Mouse (Mus musculus) induced T-regulatory cell, adult 2 months (primary cell): Measurements from ENCODE around the gene Nap1l5.

ENCODE experiments used
- DNase-seq: peaks from one replicate; pipeline ENCODE4 v3.0.0-alpha.2; 2012; ENCODE audit warnings: low read depth

The Nap1l5 gene

GRCm38 (mm10) chr6:58906852-58907261 is at the start of gene Nap1l5:
Gene Nap1l5, minus strand, starts transcription at chr6:58907076.
- no peak for DNase-seq

GRCm38 (mm10) chr6:58951128-58951992 is 44.5 kb upstream of the Nap1l5 start:
- DNase-seq, result no peak

- DNase-seq, result no peak
Measured at GRCm38 (mm10) chr6:58950410-58950809, 43.5 kb upstream of the Nap1l5 start.

GRCm38 (mm10) chr6:58946840-58947239 is 40.0 kb upstream of the Nap1l5 start:
- no peak for DNase-seq

GRCm38 (mm10) chr6:58946246-58946645 is 39.4 kb upstream of the Nap1l5 start:
- DNase-seq, result no peak

GRCm38 (mm10) chr6:58943958-58944357 is 37.1 kb upstream of the Nap1l5 start:
- no peak for DNase-seq

GRCm38 (mm10) chr6:58942276-58942675 is 35.4 kb upstream of the Nap1l5 start:
- no peak for DNase-seq

GRCm38 (mm10) chr6:58937726-58938125 is 30.9 kb upstream of the Nap1l5 start:
- DNase-seq, result no peak

- DNase-seq, result no peak
Measured at GRCm38 (mm10) chr6:58934144-58934543, 27.3 kb upstream of the Nap1l5 start.

- no peak for DNase-seq
Measured at GRCm38 (mm10) chr6:58933189-58933913, 26.5 kb upstream of the Nap1l5 start.

- DNase-seq, result no peak
Measured at GRCm38 (mm10) chr6:58932515-58933188, 25.8 kb upstream of the Nap1l5 start.

- no peak for DNase-seq
Measured at GRCm38 (mm10) chr6:58931149-58931548, 24.3 kb upstream of the Nap1l5 start.

- DNase-seq, result no peak
Measured at GRCm38 (mm10) chr6:58929911-58930431, 23.1 kb upstream of the Nap1l5 start.

GRCm38 (mm10) chr6:58927881-58928280 is 21.0 kb upstream of the Nap1l5 start:
- DNase-seq, result no peak

GRCm38 (mm10) chr6:58922511-58922910 is 15.6 kb upstream of the Nap1l5 start:
- no peak for DNase-seq

GRCm38 (mm10) chr6:58921623-58922022 is 14.7 kb upstream of the Nap1l5 start:
- DNase-seq, result no peak

- DNase-seq, result no peak
Measured at GRCm38 (mm10) chr6:58920735-58921134, 13.9 kb upstream of the Nap1l5 start.

GRCm38 (mm10) chr6:58916498-58916897 is 9.6 kb upstream of the Nap1l5 start:
- DNase-seq, result no peak

GRCm38 (mm10) chr6:58913971-58914370 is 7.1 kb upstream of the Nap1l5 start:
- no peak for DNase-seq

GRCm38 (mm10) chr6:58913551-58913950 is 6.7 kb upstream of the Nap1l5 start:
- DNase-seq, result no peak

- DNase-seq, result no peak
Measured at GRCm38 (mm10) chr6:58912842-58913241, 6.0 kb upstream of the Nap1l5 start.

- DNase-seq, result no peak
Measured at GRCm38 (mm10) chr6:58907791-58908190, 915 bp upstream of the Nap1l5 start.
